Mouse (Mus musculus): ENCODE results near the gene Gtpbp1.

DNA sequence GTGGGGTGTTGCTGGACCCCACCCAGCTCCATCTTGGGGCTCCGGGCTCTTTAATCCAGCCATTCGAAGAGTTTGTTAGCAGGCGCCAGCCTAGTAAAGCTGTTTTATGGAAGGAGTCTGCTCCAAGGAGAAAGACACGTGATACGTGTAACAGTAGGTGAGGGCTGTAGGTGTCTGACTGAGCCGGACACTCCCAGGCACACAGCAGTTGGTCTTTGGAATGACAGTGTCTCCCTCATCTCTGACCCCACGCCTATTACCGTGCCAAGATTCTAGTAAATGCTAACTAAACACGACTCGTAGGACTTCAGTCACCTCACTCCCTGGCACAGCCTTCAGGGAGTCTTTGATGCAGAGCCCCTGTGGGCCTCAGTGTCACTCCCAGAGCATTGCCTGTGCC is 54.7 kb downstream of the Gtpbp1 start:
- TF ChIP-seq EP300 (IDR thresholded peaks at IDR 0.05; ENCODE audit: low read length) (no peak), CTCF (conservative IDR thresholded peaks at IDR 0.05 in 1 of 2, IDR thresholded peaks at IDR 0.05 in 1 of 2; ENCODE audit: low read depth in 2 of 2, low read length in 2 of 2) (no peak), MAZ (IDR thresholded peaks at IDR 0.05; ENCODE audit: low read depth, low read length) (no peak), KAT2A (IDR thresholded peaks at IDR 0.05; ENCODE audit: insufficient replicate concordance, low read length) (no peak), POLR2A (IDR thresholded peaks at IDR 0.05; ENCODE audit: low read depth, low read length) (no peak), MAX (IDR thresholded peaks at IDR 0.05; ENCODE audit: low read length) (no peak), HCFC1 (IDR thresholded peaks at IDR 0.05; ENCODE audit: low read depth, low read length) (no peak)

Measured in CH12.LX (cell line).